Mouse (Mus musculus): ENCODE data around the gene E130208F15Rik.

- TF ChIP-seq CTCF (IDR thresholded peaks at IDR 0.05; ENCODE audit: control insufficient read depth, insufficient read depth, insufficient replicate concordance, low read depth, low read length) (no peak), POLR2A (IDR thresholded peaks at IDR 0.05; ENCODE audit: control insufficient read depth, low read depth, low read length) (no peak)
Measured at GRCm38 (mm10) chr7:30334563-30334962, 13.0 kb downstream of the E130208F15Rik start.
